Mouse (Mus musculus): ENCODE results near the gene Catip. TPM values are rescaled to one million over a fixed set of nuclear protein-coding genes. Genes with fewer than 3 reads are reported as not detected.
"Not testable (repeated sequence)": the region's sequence is repeated elsewhere in the genome, so short reads cannot be mapped to it uniquely, and the experiment has no call there.

Gene Catip
- 0.63 and 0.77 TPM in 2 replicates for polyA plus RNA-seq (2015; fragmentation: Nextera tagmentation; extraction: Ambion mirVana)

DNA sequence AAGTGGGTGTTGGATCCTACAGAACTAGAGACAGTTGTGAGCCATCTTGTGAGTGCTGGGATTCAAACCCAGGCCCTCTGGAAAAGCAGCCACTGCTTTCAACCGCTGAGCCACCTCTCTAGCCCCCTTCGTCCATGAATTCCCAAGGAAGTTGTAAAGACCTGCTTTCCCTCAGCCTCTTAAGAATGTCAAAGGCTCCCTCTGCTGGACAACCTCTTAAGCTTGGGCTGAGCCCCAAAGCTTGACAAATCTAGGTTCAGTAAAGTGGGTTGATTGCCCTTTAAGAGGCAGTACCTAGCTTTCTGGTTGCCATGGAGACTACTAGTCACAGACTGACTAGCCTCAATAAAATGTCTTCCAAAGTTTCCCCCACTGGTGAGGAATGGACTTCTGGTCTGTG, at the start of gene Catip:
TSS of gene Catip (plus strand) at position 297 of the 400 bp plus-strand sequence.
- no peaks in the 10 kb centered on the region for H3K36me3 ChIP-seq
- H3K4me3 ChIP-seq = no peak within 1 kb of the TSS
- ATAC-seq (ENCODE audit: insufficient number of reproducible peaks, insufficient read depth, low FRiP score, low TSS enrichment, low read depth) = peak; percentile 68; the same call in 1 of the 2 replicates
- no peaks in the 10 kb centered on the region for H3K27me3 ChIP-seq
- H3K9ac ChIP-seq = peak within 1 kb of the TSS; percentile 60
- H3K27ac ChIP-seq = 0 out of 2 replicates have a peak within 1 kb of the TSS, but pooled peaks have one; percentile 22
- H3K9me3 ChIP-seq = no peaks in the 10 kb centered on the region
- WGBS = 6% methylated on average over 2 of the region's 2 CpGs
- H3K4me1 ChIP-seq = peaks cover 8% of the 10 kb centered on the region; the same call in 1 of the 2 replicates
- H3K4me2 ChIP-seq = peak within 1 kb of the TSS; percentile 7; the same call in 1 of the 2 replicates

GRCm38 (mm10) chr1:74313049-74313692, 48.7 kb upstream of the Catip start:
- 0 out of 2 replicates have a peak, but pooled peaks cover 4% of the 10 kb centered on the region for H3K4me1 ChIP-seq
- WGBS = 5% methylated on average over 3 of the region's 3 CpGs
- H3K36me3 ChIP-seq = no peaks in the 10 kb centered on the region
- no peaks in the 10 kb centered on the region for H3K27me3 ChIP-seq
- H3K27ac ChIP-seq = no peak overlapping the region
- H3K4me3 ChIP-seq = no peak overlapping the region
- no peak overlapping the region for H3K9ac ChIP-seq
- ATAC-seq (ENCODE audit: insufficient number of reproducible peaks, insufficient read depth, low FRiP score, low TSS enrichment, low read depth) = no peak
- no peak overlapping the region for H3K4me2 ChIP-seq
- H3K9me3 ChIP-seq = no peaks in the 10 kb centered on the region

DNA sequence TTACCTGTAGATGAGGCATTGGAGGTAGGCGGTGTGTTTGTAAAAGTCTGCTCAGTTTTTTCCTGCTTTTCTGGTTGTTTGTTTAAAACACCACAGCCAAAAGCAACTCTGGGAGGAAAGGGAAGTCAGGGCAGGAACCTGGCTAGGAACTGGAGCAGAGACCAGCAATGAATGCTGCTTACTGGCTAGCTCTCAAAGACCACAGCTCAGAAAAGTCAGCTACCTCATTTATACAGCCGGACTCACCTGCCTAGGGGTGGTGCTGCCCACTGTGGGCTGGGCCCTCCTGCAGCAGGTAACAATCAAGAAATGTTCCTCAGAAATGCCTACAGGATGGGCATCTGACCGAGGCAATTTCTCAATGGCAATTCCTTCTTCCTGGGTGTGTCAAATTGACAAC, 47.1 kb upstream of the Catip start:
- H3K4me3 ChIP-seq = no peak overlapping the region
- WGBS = 81% methylated on average over 3 of the region's 3 CpGs
- H3K4me2 ChIP-seq = no peak overlapping the region
- H3K9ac ChIP-seq = no peak overlapping the region
- ATAC-seq (ENCODE audit: insufficient number of reproducible peaks, insufficient read depth, low FRiP score, low TSS enrichment, low read depth) = no peak
- H3K36me3 ChIP-seq = no peaks in the 10 kb centered on the region
- H3K27me3 ChIP-seq = no peaks in the 10 kb centered on the region
- no peak overlapping the region for H3K27ac ChIP-seq
- H3K4me1 ChIP-seq = 0 out of 2 replicates have a peak, but pooled peaks cover 3% of the 10 kb centered on the region
- H3K9me3 ChIP-seq = no peaks in the 10 kb centered on the region

GRCm38 (mm10) chr1:74316114-74316827, 45.6 kb upstream of the Catip start:
- 73% methylated on average over 4 of the region's 4 CpGs for WGBS
- ATAC-seq (ENCODE audit: insufficient number of reproducible peaks, insufficient read depth, low FRiP score, low TSS enrichment, low read depth) = no peak
- H3K27ac ChIP-seq = no peak overlapping the region
- no peak overlapping the region for H3K4me2 ChIP-seq
- H3K27me3 ChIP-seq = no peaks in the 10 kb centered on the region
- H3K9me3 ChIP-seq = no peaks in the 10 kb centered on the region
- no peak overlapping the region for H3K9ac ChIP-seq
- no peak overlapping the region for H3K4me3 ChIP-seq
- H3K4me1 ChIP-seq = no peaks in the 10 kb centered on the region
- no peaks in the 10 kb centered on the region for H3K36me3 ChIP-seq

GRCm38 (mm10) chr1:74318711-74319110, 43.2 kb upstream of the Catip start:
- no peaks in the 10 kb centered on the region for H3K4me1 ChIP-seq
- no peak overlapping the region for H3K4me3 ChIP-seq
- no peak overlapping the region for H3K4me2 ChIP-seq
- no peak overlapping the region for H3K9ac ChIP-seq
- H3K36me3 ChIP-seq = no peaks in the 10 kb centered on the region
- 85% methylated on average over 3 of the region's 3 CpGs for WGBS
- H3K9me3 ChIP-seq = no peaks in the 10 kb centered on the region
- ATAC-seq (ENCODE audit: insufficient number of reproducible peaks, insufficient read depth, low FRiP score, low TSS enrichment, low read depth) = no peak
- H3K27ac ChIP-seq = no peak overlapping the region
- no peaks in the 10 kb centered on the region for H3K27me3 ChIP-seq

DNA sequence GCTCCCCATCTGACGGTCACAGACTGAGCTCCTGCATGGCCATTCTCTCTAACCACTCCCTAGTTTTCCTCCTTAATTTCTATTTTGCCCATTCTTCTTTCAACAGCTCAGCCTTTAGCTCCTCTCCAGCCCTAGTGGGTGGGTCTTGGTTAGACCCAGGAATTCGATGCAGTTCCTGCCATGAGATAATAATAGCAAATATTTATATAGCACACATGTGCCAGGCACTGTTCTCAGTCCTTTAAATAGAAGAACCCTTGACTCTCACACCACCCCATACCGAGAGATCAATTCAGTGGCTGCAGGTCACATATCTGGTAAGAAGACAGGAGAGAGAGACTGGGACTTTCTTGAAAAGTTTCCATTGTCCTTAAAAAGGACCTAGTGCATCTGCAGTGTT, 40.5 kb upstream of the Catip start:
- H3K27ac ChIP-seq = no peak overlapping the region
- no peaks in the 10 kb centered on the region for H3K27me3 ChIP-seq
- no peaks in the 10 kb centered on the region for H3K4me1 ChIP-seq
- H3K9ac ChIP-seq = no peak overlapping the region
- WGBS = 75% methylated on average over 3 of the region's 3 CpGs
- H3K36me3 ChIP-seq = peaks cover 4% of the 10 kb centered on the region; the same call in 1 of the 2 replicates
- no peak for ATAC-seq (ENCODE audit: insufficient number of reproducible peaks, insufficient read depth, low FRiP score, low TSS enrichment, low read depth)
- H3K9me3 ChIP-seq = no peaks in the 10 kb centered on the region
- no peak overlapping the region for H3K4me2 ChIP-seq
- H3K4me3 ChIP-seq = no peak overlapping the region

DNA sequence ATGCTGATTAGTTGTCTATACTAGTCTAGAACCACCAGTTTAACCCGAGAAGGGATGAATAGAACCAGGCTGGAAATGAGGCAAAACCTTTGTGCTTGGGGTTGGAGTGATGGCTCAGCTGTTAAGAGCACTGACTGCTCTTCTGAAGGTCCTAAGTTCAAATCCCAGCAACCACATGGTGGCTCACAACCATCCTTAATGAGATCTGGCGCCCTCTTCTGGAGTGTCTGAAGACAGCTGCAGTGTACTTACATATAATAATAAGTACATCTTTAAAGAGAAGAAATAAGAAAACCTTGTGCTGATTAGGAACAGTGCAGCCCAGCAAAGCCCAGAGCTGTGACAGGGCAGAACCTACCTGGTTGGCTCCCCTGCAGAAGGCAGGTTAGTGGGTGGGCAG, 35.0 kb upstream of the Catip start:
- not testable (repeated sequence) for H3K36me3 ChIP-seq; H3K9ac ChIP-seq; H3K9me3 ChIP-seq; ATAC-seq (ENCODE audit: insufficient number of reproducible peaks, insufficient read depth, low FRiP score, low TSS enrichment, low read depth); H3K4me2 ChIP-seq; H3K27ac ChIP-seq; H3K4me3 ChIP-seq; H3K27me3 ChIP-seq
- peaks cover 14% of the 10 kb centered on the region; the same call in 1 of the 2 replicates for H3K4me1 ChIP-seq
- 61% methylated on average over 2 of the region's 2 CpGs for WGBS

DNA sequence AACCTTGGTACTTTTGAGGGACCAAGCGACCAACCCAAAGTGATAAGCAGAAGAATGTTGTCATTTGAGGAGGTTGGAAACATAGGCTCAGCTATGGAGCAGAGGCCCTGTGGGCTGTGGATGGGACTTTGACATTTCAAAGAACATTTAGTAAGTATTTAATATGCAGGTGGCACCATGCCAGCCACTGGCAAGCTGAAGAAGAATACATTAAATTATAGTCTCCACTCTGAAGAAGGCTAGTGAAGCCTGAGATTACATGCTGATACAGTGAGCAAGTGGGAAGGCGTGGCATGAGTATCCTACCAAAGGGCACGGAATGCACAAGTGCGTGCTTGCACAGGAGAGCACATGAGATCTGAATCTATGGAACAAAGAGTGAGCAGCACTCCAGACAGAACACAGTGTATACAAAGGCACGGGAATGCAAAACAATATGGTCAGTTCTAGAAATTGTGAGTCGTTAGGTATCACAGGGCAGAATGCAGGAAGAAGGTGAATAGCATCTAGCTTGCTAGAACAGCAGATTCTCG, 31.9 kb upstream of the Catip start:
- H3K27ac ChIP-seq = no peak overlapping the region
- H3K4me1 ChIP-seq = peaks cover 30% of the 10 kb centered on the region
- H3K27me3 ChIP-seq = no peaks in the 10 kb centered on the region
- WGBS = 78% methylated on average over 7 of the region's 7 CpGs
- H3K4me3 ChIP-seq = no peak overlapping the region
- H3K36me3 ChIP-seq = peaks cover 4% of the 10 kb centered on the region; the same call in 1 of the 2 replicates
- no peak overlapping the region for H3K9ac ChIP-seq
- no peak overlapping the region for H3K4me2 ChIP-seq
- H3K9me3 ChIP-seq = no peaks in the 10 kb centered on the region
- ATAC-seq (ENCODE audit: insufficient number of reproducible peaks, insufficient read depth, low FRiP score, low TSS enrichment, low read depth) = no peak

DNA sequence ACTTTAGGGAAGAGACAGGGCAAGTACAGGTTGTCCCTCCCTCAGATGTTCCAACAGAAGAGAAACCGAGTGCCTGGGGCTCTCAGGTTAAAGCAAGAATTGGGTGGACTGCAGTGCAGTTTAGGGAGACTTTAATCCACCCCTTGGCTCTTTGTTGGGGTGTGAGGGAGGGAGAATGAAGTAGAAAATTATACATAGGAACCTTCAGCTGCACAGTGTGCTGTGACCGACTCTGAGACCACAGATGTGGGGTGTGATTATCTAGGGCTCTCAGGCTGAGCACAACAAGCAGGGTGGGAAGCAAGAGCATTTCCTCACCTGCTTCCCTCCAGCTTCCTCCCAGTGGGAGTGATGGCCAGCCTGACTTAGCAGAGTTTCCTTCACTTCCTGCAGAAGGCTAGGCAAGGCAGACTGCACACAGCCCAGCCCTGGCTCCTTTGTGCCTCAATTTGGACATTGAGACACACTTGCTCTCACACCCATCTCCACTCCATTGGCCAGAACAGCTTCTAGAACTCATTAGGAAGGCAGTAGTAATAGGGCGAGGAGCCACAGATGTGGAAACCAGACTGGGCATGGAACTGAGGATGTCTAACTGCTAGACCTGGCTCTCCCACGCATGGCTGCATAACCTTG, 30.7 kb upstream of the Catip start:
- Histone ChIP-seq H3K9ac (no peak overlapping the region), H3K4me1 (peaks cover 35% of the 10 kb centered on the region), H3K4me3 (no peak overlapping the region), H3K27ac (peak overlapping the region; percentile 79), H3K4me2 (no peak overlapping the region), H3K27me3 (no peaks in the 10 kb centered on the region), H3K9me3 (no peaks in the 10 kb centered on the region), H3K36me3 (no peaks in the 10 kb centered on the region)
- ATAC-seq (ENCODE audit: insufficient number of reproducible peaks, insufficient read depth, low FRiP score, low TSS enrichment, low read depth) = no peak
- 65% methylated on average over 4 of the region's 4 CpGs for WGBS

- Histone ChIP-seq H3K4me3 (peak overlapping the region; percentile 56), H3K9ac (peak overlapping the region; percentile 72), H3K27ac (peak overlapping the region; percentile 79), H3K4me2 (peak overlapping the region; percentile 80), H3K9me3 (no peaks in the 10 kb centered on the region), H3K4me1 (peaks cover 35% of the 10 kb centered on the region), H3K36me3 (no peaks in the 10 kb centered on the region), H3K27me3 (no peaks in the 10 kb centered on the region)
- peak; percentile 89 for ATAC-seq (ENCODE audit: insufficient number of reproducible peaks, insufficient read depth, low FRiP score, low TSS enrichment, low read depth)
- under 1% methylated on average over 36 of the region's 36 CpGs for WGBS
These were observed 29.6 kb upstream of the Catip start for GRCm38 (mm10) chr1:74332241-74332763.

DNA sequence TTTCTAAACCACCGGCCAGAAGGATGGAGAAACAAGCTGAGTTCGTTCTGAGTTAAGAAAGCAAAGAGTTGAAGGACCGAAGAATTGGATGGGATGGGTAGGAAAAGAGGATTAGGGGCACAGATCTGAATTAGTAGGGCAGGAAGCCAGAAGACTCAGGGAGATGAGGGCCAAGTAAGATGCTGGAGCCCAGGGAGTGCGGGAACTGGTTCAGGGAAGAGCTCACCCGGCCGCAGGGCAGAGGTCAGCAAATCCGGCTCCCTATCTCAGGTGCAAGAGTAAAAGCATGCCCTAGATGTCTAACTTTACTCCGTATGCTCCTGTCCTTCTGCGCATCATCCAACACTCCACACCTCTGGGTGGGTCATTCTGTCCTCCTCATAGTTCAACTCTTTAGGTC, 29.0 kb upstream of the Catip start:
- Histone ChIP-seq H3K27ac (peak overlapping the region; percentile 79), H3K9me3 (no peaks in the 10 kb centered on the region), H3K4me2 (peak overlapping the region; percentile 80), H3K4me3 (peak overlapping the region; percentile 56), H3K4me1 (peaks cover 35% of the 10 kb centered on the region), H3K27me3 (no peaks in the 10 kb centered on the region), H3K36me3 (no peaks in the 10 kb centered on the region), H3K9ac (peak overlapping the region; percentile 72)
- ATAC-seq (ENCODE audit: insufficient number of reproducible peaks, insufficient read depth, low FRiP score, low TSS enrichment, low read depth) = no peak
- 4% methylated on average over 9 of the region's 9 CpGs for WGBS
